Mouse (Mus musculus) 3T3-L1 (cell line): ENCODE data around the gene Cdk19.

Experiments used
- DNase-seq: peaks from one replicate; pipeline ENCODE4 v3.0.0-alpha.2; 2015; ENCODE audit warnings: low read depth, low spot score

Cdk19 gene

GRCm38 (mm10) chr10:40348566-40349536 lies 9.5 kb downstream of the Cdk19 start:
- DNase-seq = peak; percentile 100

GRCm38 (mm10) chr10:40349631-40350177 lies 10.3 kb downstream of the Cdk19 start:
- peak; percentile 67 for DNase-seq

GRCm38 (mm10) chr10:40350245-40350932 lies 11.0 kb downstream of the Cdk19 start:
- DNase-seq = no peak

GRCm38 (mm10) chr10:40351156-40351555 lies 11.8 kb downstream of the Cdk19 start:
- no peak for DNase-seq

GRCm38 (mm10) chr10:40354081-40354480 lies 14.7 kb downstream of the Cdk19 start:
- DNase-seq = no peak

GRCm38 (mm10) chr10:40354556-40354955 lies 15.2 kb downstream of the Cdk19 start:
- no peak for DNase-seq

- no peak for DNase-seq
These were observed 18.8 kb downstream of the Cdk19 start for GRCm38 (mm10) chr10:40358166-40358565.

- DNase-seq = no peak
These were observed 19.8 kb downstream of the Cdk19 start for GRCm38 (mm10) chr10:40359131-40359530.

GRCm38 (mm10) chr10:40363004-40363403 lies 23.6 kb downstream of the Cdk19 start:
- DNase-seq = no peak

- DNase-seq = no peak
These were observed 25.4 kb downstream of the Cdk19 start for GRCm38 (mm10) chr10:40364642-40365361.

- DNase-seq = no peak
These were observed 26.6 kb downstream of the Cdk19 start for GRCm38 (mm10) chr10:40365991-40366390.

GRCm38 (mm10) chr10:40368516-40368915 lies 29.2 kb downstream of the Cdk19 start:
- peak; percentile 63 for DNase-seq

GRCm38 (mm10) chr10:40370156-40370555 lies 30.8 kb downstream of the Cdk19 start:
- peak; percentile 57 for DNase-seq

- peak; percentile 45 for DNase-seq
These were observed 32.0 kb downstream of the Cdk19 start for GRCm38 (mm10) chr10:40371184-40371913.

- DNase-seq = peak; percentile 100
These were observed 32.7 kb downstream of the Cdk19 start for GRCm38 (mm10) chr10:40371914-40372675.

GRCm38 (mm10) chr10:40373749-40374148 lies 34.4 kb downstream of the Cdk19 start:
- DNase-seq = no peak

- DNase-seq = no peak
These were observed 35.5 kb downstream of the Cdk19 start for GRCm38 (mm10) chr10:40374828-40375227.

- DNase-seq = no peak
These were observed 36.9 kb downstream of the Cdk19 start for GRCm38 (mm10) chr10:40376286-40376685.

GRCm38 (mm10) chr10:40378284-40378683 lies 38.9 kb downstream of the Cdk19 start:
- no peak for DNase-seq

- DNase-seq = peak; percentile 44
These were observed 40.3 kb downstream of the Cdk19 start for GRCm38 (mm10) chr10:40379682-40380081.
